Mouse (Mus musculus): Measurements from ENCODE around the gene Grk5. TPM values are rescaled to one million over a fixed set of nuclear protein-coding genes. Genes with fewer than 3 reads are reported as not detected.
A peak's percentile ranks its signal among the peaks of the same experiment; 100 is the strongest.

Gene Grk5
- polyA plus RNA-seq, 2 experiments, result 0.50 to 0.84 TPM

DNA sequence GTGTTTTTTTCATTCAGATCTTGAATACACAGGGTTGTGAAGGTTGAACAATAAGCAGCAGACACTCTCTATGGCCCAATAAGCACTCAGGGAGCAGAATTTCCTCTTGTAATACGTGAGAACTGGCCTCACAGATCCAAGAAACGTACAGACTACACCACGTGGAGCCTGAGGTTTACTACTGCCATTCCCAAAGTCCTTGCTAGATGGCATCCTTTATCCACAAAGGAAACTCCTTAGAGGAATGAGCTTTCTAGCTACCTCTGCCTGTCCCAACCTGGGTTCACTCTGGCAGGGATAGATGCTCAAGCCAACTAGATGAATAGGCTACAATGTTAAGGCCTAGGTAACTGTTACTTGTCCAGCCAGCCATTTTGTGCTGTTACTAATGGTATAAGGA lies 6.4 kb upstream of the Grk5 start:
- Histone ChIP-seq H3K27ac (no peak overlapping the region), H3K36me3 (replicated peaks; ENCODE audit: control insufficient read depth, insufficient read depth, low read depth) (no peaks in the 10 kb centered on the region), H3K9ac (replicated peaks) (no peak overlapping the region), H3K4me1 (replicated peaks; ENCODE audit: control insufficient read depth in 2 of 2, insufficient read depth in 2 of 2, low read length in 1 of 2) (peaks cover 8 to 9% of the 10 kb centered on the region in 2 experiments), H3K4me2 (ENCODE audit: low read depth) (no peak overlapping the region), H3K4me3 (ENCODE audit: insufficient read depth in 1 of 2, low read depth in 2 of 2, low read length in 2 of 2) (no peak overlapping the region), H3K27me3 (ENCODE audit: control insufficient read depth, insufficient read depth, low read length) (no peaks in the 10 kb centered on the region), H3K9me3 (ENCODE audit: control insufficient read depth, low read length) (no peaks in the 10 kb centered on the region)
- WGBS (ENCODE audit: insufficient replicate concordance), result 45% methylated on average over 3 of the region's 3 CpGs
- no peak for ATAC-seq (ENCODE audit: insufficient read depth)
- TF ChIP-seq EP300 (IDR thresholded peaks at IDR 0.05; ENCODE audit: low read depth) (no peak), CTCF (IDR thresholded peaks at IDR 0.05; ENCODE audit: low read depth) (no peak; the same call in 1 of the 2 replicates)
- no peak for DNase-seq (ENCODE audit: low read depth in 3 of 3, low spot score in 3 of 3)

DNA sequence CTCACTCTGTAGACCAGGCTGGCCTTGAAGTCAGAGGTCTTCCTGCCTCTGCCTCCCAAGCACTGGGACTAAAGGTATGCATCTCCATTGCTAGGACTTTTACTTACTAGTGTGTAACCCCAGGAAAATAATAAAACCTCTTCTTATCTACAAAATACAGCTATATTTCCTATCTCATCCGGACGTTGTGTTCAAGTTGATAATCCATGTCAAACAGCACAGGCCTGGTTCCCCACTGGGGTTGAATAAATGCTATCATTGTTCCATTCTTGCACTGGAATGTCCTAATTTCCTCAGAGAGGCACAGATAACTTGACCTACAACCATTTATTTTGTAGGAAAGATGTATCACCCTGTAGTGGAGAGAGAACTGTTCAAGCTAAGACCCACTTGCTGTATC lies 1.9 kb upstream of the Grk5 start:
- DNase-seq (ENCODE audit: low read depth in 3 of 3, low spot score in 3 of 3), result peak; percentile 59 to 66 (median 61)
- Histone ChIP-seq H3K9me3 (ENCODE audit: control insufficient read depth, low read length) (no peaks in the 10 kb centered on the region), H3K9ac (replicated peaks) (peak overlapping the region; percentile 25; the same call in 1 of the 2 replicates), H3K4me2 (ENCODE audit: low read depth) (peak overlapping the region; percentile 35), H3K27me3 (ENCODE audit: control insufficient read depth, insufficient read depth, low read length) (no peaks in the 10 kb centered on the region; the same call in none of the 2 replicates), H3K36me3 (replicated peaks; ENCODE audit: control insufficient read depth, insufficient read depth, low read depth) (no peaks in the 10 kb centered on the region), H3K4me3 (ENCODE audit: insufficient read depth in 1 of 2, low read depth in 2 of 2, low read length in 2 of 2) (no peak overlapping the region), H3K27ac (peak overlapping the region; percentile 73), H3K4me1 (replicated peaks; ENCODE audit: control insufficient read depth in 2 of 2, insufficient read depth in 2 of 2, low read length in 1 of 2) (peaks cover 23 to 29% of the 10 kb centered on the region in 2 experiments)
- ATAC-seq (ENCODE audit: insufficient read depth), result peak; percentile 2; the same call in 1 of the 2 replicates
- WGBS (ENCODE audit: insufficient replicate concordance), result 19% methylated on average over 2 of the region's 2 CpGs
- TF ChIP-seq CTCF (IDR thresholded peaks at IDR 0.05; ENCODE audit: low read depth) (no peak), EP300 (IDR thresholded peaks at IDR 0.05; ENCODE audit: low read depth) (peak; percentile 90)

DNA sequence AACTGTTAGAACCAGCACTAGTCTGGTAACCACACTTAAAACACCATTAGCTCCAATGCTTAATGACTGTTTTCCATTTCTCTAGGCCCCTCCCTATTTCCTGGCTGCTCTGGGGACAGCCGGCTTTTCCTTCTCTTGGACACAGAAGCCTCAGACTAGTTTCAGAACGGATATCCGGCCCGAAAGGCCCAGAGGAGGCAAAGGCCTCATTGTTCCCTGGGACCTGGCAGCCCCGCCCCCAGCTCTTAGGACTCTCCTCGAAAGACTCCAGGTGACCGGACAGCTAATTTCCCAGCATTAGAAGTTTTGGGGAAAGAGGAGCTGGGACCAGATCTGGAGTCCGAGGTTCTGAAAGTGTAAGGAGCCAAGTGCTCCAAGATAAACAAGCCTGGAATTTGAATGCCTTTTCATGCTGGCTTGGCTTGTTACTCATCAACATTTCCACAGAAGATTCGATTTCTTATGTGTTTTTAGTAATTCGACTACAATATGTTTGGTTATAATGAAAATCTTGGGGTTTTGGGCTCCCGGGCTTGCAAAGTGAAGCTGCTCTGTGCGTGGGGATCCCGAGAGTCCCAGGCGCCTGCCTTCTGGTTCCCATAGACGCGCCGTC lies 342 bp upstream of the Grk5 start:
- Histone ChIP-seq H3K9ac (replicated peaks) (peak overlapping the region; percentile 94), H3K9me3 (ENCODE audit: control insufficient read depth, low read length) (no peaks in the 10 kb centered on the region), H3K4me2 (ENCODE audit: low read depth) (peak overlapping the region; percentile 89), H3K36me3 (replicated peaks; ENCODE audit: control insufficient read depth, insufficient read depth, low read depth) (no peaks in the 10 kb centered on the region), H3K27ac (peak overlapping the region; percentile 85), H3K4me3 (ENCODE audit: insufficient read depth in 1 of 2, low read depth in 2 of 2, low read length in 2 of 2) (peak overlapping the region; percentile 85 to 90), H3K27me3 (ENCODE audit: control insufficient read depth, insufficient read depth, low read length) (no peaks in the 10 kb centered on the region; the same call in none of the 2 replicates), H3K4me1 (replicated peaks; ENCODE audit: control insufficient read depth in 2 of 2, insufficient read depth in 2 of 2, low read length in 1 of 2) (peaks cover 23 to 29% of the 10 kb centered on the region in 2 experiments)
- TF ChIP-seq EP300 (IDR thresholded peaks at IDR 0.05; ENCODE audit: low read depth), result peak; percentile 13; the same call in 1 of the 2 replicates
- no peak for TF ChIP-seq CTCF (IDR thresholded peaks at IDR 0.05; ENCODE audit: low read depth)
- WGBS (ENCODE audit: insufficient replicate concordance), result 5% methylated on average over 17 of the region's 17 CpGs
- peak; percentile 21; the same call in 1 of the 2 replicates for ATAC-seq (ENCODE audit: insufficient read depth)
- DNase-seq (ENCODE audit: low read depth in 3 of 3, low spot score in 3 of 3), result no peak

DNA sequence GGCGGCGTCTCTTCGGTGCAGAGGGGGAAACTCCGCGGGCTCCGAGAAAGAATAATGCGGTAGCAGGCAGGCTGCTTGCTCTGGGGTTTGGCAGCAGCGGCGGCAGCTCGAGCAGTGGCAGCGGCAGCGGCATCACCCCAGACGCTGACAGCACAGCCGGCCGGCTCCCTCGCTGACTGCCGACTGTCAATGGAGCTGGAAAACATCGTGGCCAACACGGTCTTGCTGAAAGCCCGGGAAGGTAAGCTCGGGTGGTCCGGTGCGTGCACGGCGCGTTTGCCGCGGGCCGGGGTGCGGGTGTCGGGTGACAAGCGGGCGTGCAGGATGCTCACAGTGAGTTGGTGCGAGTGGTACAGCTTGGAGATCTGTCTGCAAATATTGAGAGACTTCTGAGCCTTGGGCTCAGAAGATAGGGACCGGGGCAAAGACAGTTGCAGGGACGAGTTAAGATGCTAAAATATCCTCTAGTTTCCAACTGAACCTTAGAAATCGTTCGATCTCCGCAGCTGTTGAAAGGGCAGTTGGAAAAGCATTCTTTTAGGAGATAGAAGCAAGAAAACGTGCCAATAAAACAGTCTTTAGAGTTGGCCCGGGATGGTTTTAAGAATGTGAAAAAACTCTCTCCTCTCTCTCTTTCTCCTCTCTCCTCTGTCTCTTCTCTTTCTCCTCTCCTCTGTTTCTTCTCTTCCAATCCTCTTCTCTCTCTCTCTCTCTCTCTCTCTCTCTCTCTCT lies 1.0 kb downstream of the Grk5 start:
- TF ChIP-seq EP300 (IDR thresholded peaks at IDR 0.05; ENCODE audit: low read depth) (no peak), CTCF (IDR thresholded peaks at IDR 0.05; ENCODE audit: low read depth) (no peak)
- no peaks in the 10 kb centered on the region; the same call in none of the 2 replicates for H3K27me3 ChIP-seq (ENCODE audit: control insufficient read depth, insufficient read depth, low read length)
- H3K4me2 ChIP-seq (ENCODE audit: low read depth), result peak overlapping the region; percentile 89
- no peaks in the 10 kb centered on the region for H3K36me3 ChIP-seq (replicated peaks; ENCODE audit: control insufficient read depth, insufficient read depth, low read depth)
- H3K9me3 ChIP-seq (ENCODE audit: control insufficient read depth, low read length), result no peaks in the 10 kb centered on the region
- H3K4me1 ChIP-seq (replicated peaks; ENCODE audit: control insufficient read depth in 2 of 2, insufficient read depth in 2 of 2, low read length in 1 of 2), result peaks cover 25 to 29% of the 10 kb centered on the region in 2 experiments
- WGBS (ENCODE audit: insufficient replicate concordance), result under 1% methylated on average over 41 of the region's 41 CpGs
- peak overlapping the region; percentile 36 for H3K9ac ChIP-seq (replicated peaks)
- peak overlapping the region; percentile 85 to 90 for H3K4me3 ChIP-seq (ENCODE audit: insufficient read depth in 1 of 2, low read depth in 2 of 2, low read length in 2 of 2)
- H3K27ac ChIP-seq, result no peak overlapping the region
- ATAC-seq (ENCODE audit: insufficient read depth), result peak; percentile 20
- DNase-seq (ENCODE audit: low read depth in 3 of 3, low spot score in 3 of 3), result no peak

DNA sequence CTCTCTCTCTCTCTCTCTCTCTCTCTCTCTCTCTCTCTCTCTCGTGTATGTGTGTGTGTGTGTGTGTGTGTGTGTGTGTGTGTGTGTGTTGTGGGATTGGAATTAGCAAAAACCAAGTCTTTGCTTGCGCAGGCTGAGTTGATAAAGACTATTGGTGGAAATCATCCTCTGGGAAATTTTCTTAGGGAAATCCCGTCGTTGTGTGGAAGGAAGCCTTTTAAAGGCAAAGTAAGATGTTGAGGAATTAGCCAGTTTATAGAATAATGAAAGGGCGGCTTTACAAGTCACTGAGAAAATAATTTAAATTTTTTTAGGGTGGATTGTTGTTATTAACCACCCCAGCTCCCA lies 1.5 kb downstream of the Grk5 start:
- no peak for DNase-seq (ENCODE audit: low read depth in 3 of 3, low spot score in 3 of 3)
- Histone ChIP-seq H3K4me1 (replicated peaks; ENCODE audit: control insufficient read depth in 2 of 2, insufficient read depth in 2 of 2, low read length in 1 of 2) (peaks cover 25 to 29% of the 10 kb centered on the region in 2 experiments), H3K9me3 (ENCODE audit: control insufficient read depth, low read length) (no peaks in the 10 kb centered on the region), H3K9ac (replicated peaks) (no peak overlapping the region), H3K27ac (no peak overlapping the region), H3K36me3 (replicated peaks; ENCODE audit: control insufficient read depth, insufficient read depth, low read depth) (no peaks in the 10 kb centered on the region), H3K27me3 (ENCODE audit: control insufficient read depth, insufficient read depth, low read length) (no peaks in the 10 kb centered on the region; the same call in none of the 2 replicates), H3K4me3 (ENCODE audit: insufficient read depth in 1 of 2, low read depth in 2 of 2, low read length in 2 of 2) (peak overlapping the region in 1 of 2 experiments; percentile 36; a peak in 3 of 4 replicates), H3K4me2 (ENCODE audit: low read depth) (peak overlapping the region; percentile 89)
- TF ChIP-seq EP300 (IDR thresholded peaks at IDR 0.05; ENCODE audit: low read depth) (no peak), CTCF (IDR thresholded peaks at IDR 0.05; ENCODE audit: low read depth) (no peak)
- 17% methylated on average over 5 of the region's 5 CpGs for WGBS (ENCODE audit: insufficient replicate concordance)
- no peak for ATAC-seq (ENCODE audit: insufficient read depth)

Measured in liver, embryonic 14.5 days (tissue).